Mouse (Mus musculus) kidney, adult 2 months (tissue): ENCODE data around the gene Barx1. TPM values are rescaled to one million over a fixed set of nuclear protein-coding genes. Genes with fewer than 3 reads are reported as not detected.

Experiments
- DNase-seq: peaks from one replicate; pipeline ENCODE4 v3.0.0; 2021
- H3K27ac ChIP-seq: fragments of 200-500 bp; 2 replicates; pipeline ENCODE4 v1.5.1; 2012; ENCODE audit warnings: low read depth, low read length, control low read depth, inconsistent platforms; ENCODE audit not compliant: insufficient read depth
- H3K27me3 ChIP-seq: fragments of 200-500 bp; replicated peaks from 2 replicates; pipeline ENCODE4 v1.6.1; 2012; ENCODE audit warnings: mild to moderate bottlenecking, moderate library complexity, low read length, inconsistent platforms; ENCODE audit not compliant: control insufficient read depth, insufficient read depth
- H3K36me3 ChIP-seq: fragments of 200-500 bp; 2 replicates; pipeline ENCODE4 v1.6.1; 2012; ENCODE audit warnings: mild to moderate bottlenecking, moderate library complexity, low read length, inconsistent platforms; ENCODE audit not compliant: control insufficient read depth, insufficient read depth
- H3K4me1 ChIP-seq: fragments of 200-500 bp; 2 replicates; pipeline ENCODE4 v1.6.1; 2011; ENCODE audit warnings: low read length; ENCODE audit not compliant: control insufficient read depth, insufficient read depth
- H3K4me3 ChIP-seq: fragments of 200-500 bp; 2 replicates; pipeline ENCODE4 v1.5.1; 2011; ENCODE audit warnings: mild to moderate bottlenecking, low read depth, low read length, control low read depth; ENCODE audit not compliant: insufficient read depth
- CTCF ChIP-seq: fragments of 200-500 bp; conservative IDR thresholded peaks from 2 replicates; pipeline ENCODE4 v1.5.1; 2011; ENCODE audit warnings: low read depth, mild to moderate bottlenecking, control low read depth, low read length, moderate library complexity, mixed read lengths; ENCODE audit not compliant: insufficient read depth, insufficient read length
- POLR2A ChIP-seq: fragments of 200-500 bp; IDR thresholded peaks from one replicate; pipeline ENCODE4 v1.6.1; 2011; ENCODE audit warnings: low read depth, low read length, control low read depth
- WGBS: fragments of 180-500 bp; shearing (Covaris S2); methylation state at CpG from one replicate; pipeline ENCODE4 v1.1.7; 2018; 5-methylcytosine and 5-hydroxymethylcytosine counted together
- polyA plus RNA-seq: library from polyadenylated mRNA; depleted of rRNA; stranded (reverse); fragments of >200 nt; gene quantifications from 2 replicates; pipeline ENCODE4 v1.2.3, GENCODE M21; 2012

The Barx1 gene
- polyA plus RNA-seq, 1 experiment, result not detected

DNA sequence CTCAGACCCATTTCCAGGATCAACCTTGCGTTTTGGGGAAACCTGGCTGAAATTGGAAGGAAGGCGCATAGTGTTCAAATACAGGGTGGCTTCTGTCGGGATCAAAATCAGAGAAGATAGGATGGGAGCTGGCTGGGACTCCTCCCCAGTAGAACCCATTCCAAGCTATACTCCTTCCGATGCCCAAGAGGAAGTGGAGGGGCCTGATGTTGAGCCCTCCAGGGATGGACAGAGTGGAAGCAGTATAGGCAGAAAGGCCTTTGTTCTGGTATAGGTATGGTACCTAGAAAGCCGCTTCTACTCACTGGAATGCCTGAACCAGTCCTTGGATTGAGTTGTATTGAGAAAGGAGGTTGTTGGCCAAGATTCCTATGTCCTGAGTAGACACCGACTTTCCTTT lies 2.1 kb upstream of the Barx1 start:
- Histone ChIP-seq H3K27me3 (peaks cover 17% of the 10 kb centered on the region), H3K4me1 (no peaks in the 10 kb centered on the region; the same call in 1 of the 2 replicates), H3K27ac (no peak overlapping the region), H3K4me3 (no peak overlapping the region), H3K36me3 (no peaks in the 10 kb centered on the region)
- 21% methylated on average over 6 of the region's 6 CpGs for WGBS
- TF ChIP-seq CTCF (no peak), POLR2A (no peak)
- DNase-seq, result no peak

DNA sequence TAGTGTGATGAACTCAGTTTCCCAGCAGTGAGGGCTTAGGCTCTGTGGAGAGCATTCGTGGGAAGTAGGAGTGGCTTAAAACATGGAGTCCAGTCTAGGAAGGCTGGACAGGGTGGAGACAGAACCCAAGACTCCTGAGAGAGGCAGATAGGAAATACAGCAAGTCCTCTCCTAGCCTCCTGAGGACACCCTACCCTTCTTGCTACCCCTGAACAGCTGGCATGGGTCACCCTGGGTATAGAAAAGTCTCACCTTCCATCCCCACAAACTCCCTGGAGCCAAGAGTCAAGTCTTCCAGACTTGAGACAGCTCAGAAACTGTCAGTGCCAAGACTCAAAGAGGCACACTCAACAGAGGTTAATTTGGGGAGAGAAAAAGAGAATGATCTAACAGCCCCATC lies 1.2 kb upstream of the Barx1 start:
- Histone ChIP-seq H3K27me3 (peaks cover 19% of the 10 kb centered on the region), H3K27ac (no peak overlapping the region), H3K4me3 (no peak overlapping the region), H3K36me3 (no peaks in the 10 kb centered on the region), H3K4me1 (no peaks in the 10 kb centered on the region)
- WGBS, result 4% methylated on average over 1 of the region's 1 CpGs
- TF ChIP-seq CTCF (no peak), POLR2A (no peak)
- DNase-seq, result no peak

DNA sequence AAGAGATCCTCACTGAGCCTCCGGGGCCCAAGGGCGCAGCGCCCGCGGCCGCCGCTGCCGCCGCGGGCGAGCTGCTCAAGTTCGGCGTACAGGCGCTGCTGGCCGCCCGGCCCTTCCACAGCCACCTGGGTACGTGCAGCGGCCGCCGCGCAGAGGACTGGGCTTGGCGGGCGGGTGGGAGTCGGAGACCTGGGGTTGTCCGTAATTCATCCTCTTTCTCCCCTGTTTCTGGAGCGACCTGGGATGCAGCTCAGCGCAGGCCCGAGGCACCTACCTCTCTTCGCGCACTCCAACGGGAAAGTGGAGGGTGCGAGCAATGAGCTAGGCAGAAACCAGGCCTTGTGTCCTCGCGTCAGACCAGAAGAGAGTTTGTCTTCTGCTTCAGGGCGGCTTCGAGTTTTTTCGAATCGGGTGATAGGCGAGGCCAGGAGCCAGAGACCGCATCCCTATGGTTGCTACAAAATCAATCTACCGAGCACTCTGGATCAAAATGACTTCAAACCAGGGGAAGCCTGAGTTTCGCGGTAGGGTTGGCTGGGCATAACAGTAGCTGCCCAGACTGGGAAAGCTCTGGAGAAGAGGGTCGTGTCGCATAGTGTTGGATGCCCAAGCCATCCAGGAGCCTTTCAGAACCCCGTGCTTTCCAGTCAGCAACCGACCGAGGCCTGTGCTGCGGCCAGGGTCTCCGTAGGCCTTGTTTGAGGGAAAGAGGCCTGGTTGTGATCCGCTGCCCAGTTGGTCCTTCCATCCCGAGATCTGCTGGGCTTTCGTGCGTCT lies 601 bp downstream of the Barx1 start:
- no peak for TF ChIP-seq CTCF
- TF ChIP-seq POLR2A, result no peak
- H3K36me3 ChIP-seq, result no peaks in the 10 kb centered on the region

DNA sequence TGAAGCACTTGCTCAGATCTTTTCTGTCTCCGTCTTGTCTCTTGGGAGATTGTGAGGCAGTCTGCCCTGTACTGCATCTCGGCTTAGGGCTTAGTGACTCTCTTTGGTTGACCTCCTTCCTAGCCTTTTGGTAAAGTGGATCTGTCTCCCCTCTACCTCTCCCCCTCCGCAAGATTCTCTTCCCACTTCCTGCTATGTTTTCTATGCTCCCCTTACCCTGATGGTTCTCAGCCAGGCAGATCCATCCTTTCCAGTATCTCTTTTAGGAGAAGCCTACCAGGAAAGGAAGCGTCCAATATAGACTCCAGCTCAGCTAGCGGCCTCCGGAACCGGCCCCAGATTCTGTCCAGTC lies 1.2 kb downstream of the Barx1 start:
- WGBS, result 41% methylated on average over 7 of the region's 7 CpGs
- Histone ChIP-seq H3K36me3 (no peaks in the 10 kb centered on the region), H3K4me1 (peaks cover 2% of the 10 kb centered on the region; the same call in 1 of the 2 replicates), H3K27me3 (peaks cover 22% of the 10 kb centered on the region), H3K4me3 (no peak overlapping the region), H3K27ac (no peak overlapping the region)
- TF ChIP-seq CTCF, result no peak
- TF ChIP-seq POLR2A, result no peak
- no peak for DNase-seq

More for the DNA sequence above, 601 bp downstream of the Barx1 start:
- H3K27ac ChIP-seq, result no peak overlapping the region
- DNase-seq, result no peak
- no peaks in the 10 kb centered on the region for H3K4me1 ChIP-seq
- no peak overlapping the region for H3K4me3 ChIP-seq
- 13% methylated on average over 54 of the region's 54 CpGs for WGBS
- peaks cover 19% of the 10 kb centered on the region for H3K27me3 ChIP-seq

DNA sequence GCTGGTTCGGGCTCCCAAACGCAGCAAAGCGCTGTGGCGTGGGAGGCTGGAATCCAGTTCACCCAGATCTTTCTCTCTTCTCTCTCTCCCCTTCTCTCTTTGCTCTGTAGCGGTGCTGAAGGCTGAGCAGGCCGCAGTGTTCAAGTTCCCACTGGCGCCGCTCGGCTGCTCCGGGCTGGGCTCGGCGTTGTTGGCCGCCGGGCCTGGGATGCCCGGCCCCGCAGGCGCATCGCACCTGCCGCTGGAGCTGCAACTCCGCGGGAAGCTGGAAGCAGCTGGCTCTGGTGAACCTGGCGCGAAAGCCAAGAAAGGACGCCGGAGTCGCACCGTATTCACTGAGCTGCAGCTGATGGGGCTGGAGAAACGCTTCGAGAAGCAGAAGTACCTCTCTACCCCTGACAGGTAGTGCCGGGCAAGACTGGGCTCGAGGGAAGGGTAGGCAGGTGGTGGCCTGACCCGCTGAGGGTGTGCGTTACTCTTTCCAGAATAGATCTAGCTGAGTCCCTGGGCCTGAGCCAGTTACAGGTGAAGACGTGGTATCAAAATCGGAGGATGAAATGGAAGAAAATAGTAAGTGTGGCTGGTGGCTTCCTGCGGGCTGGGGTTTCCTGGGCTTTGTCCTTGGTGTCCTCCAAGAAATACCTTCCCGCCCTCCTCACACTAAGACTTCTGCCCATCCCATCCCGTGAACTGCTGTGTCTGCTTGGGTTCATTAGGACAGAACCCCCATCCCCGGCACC lies 2.3 kb downstream of the Barx1 start:
- no peak overlapping the region for H3K4me3 ChIP-seq
- H3K27ac ChIP-seq, result no peak overlapping the region
- peaks cover 24% of the 10 kb centered on the region for H3K27me3 ChIP-seq
- TF ChIP-seq CTCF (no peak), POLR2A (no peak)
- DNase-seq, result no peak
- H3K4me1 ChIP-seq, result peaks cover 5% of the 10 kb centered on the region; the same call in 1 of the 2 replicates
- no peaks in the 10 kb centered on the region for H3K36me3 ChIP-seq
- 2% methylated on average over 39 of the region's 39 CpGs for WGBS

DNA sequence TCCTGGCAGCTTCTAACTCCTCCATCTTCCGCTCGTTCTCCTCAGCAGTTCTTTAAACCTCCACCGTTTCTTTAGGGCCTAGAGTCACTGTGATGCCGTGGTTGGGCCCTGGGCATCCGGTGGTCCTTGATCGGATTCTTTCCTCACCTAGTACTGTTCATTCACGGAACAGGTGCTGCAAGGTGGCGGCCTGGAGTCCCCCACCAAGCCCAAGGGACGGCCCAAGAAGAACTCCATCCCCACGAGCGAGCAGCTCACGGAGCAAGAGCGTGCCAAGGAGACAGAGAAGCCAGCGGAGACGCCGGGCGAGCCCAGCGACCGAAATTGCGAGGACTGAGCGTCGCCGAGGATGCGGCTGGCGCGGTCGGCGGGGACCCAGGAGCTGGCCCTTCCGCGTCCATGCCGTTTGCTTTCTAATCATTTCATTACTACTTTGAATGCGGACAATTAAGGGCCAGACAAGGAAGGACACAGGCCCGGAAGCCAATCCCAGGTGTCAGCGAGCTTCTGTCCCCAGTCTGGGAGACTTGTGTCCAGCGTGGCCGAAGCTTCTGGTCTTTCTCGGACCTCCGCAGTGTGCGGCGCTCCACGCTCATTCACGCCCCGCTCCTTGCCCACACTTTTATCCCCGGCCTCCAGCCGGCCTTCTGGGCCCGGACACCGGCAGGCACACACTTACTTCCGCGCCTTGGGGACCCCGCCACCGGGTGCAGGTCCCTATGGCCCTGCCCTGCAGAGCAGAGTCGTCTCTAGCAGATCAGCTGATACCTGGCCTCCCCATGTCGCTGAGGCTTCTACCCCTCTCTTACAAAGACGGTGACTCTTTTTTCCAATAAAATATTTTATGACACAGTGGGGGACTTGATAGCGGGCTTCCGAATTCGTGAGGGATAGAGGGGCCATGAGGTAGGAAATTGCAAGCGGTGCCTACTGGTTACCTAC lies 3.1 kb downstream of the Barx1 start:
- Histone ChIP-seq H3K27me3 (peaks cover 24% of the 10 kb centered on the region), H3K4me3 (no peak overlapping the region)
- no peak for DNase-seq

More for the DNA sequence above, 3.1 kb downstream of the Barx1 start:
- WGBS, result 4% methylated on average over 58 of the region's 58 CpGs
- Histone ChIP-seq H3K27ac (no peak overlapping the region), H3K4me1 (peaks cover 5% of the 10 kb centered on the region; the same call in 1 of the 2 replicates), H3K36me3 (no peaks in the 10 kb centered on the region)
- TF ChIP-seq POLR2A (no peak), CTCF (no peak)
